Mouse (Mus musculus): ENCODE results near the gene Ets1.

The Ets1 gene

GRCm38 (mm10) chr9:32712383-32712910, 76.4 kb downstream of the Ets1 start:
- DNase-seq (ENCODE audit: low spot score) = no peak

- DNase-seq (ENCODE audit: low spot score) = no peak
Observed at GRCm38 (mm10) chr9:32713106-32713505, 77.1 kb downstream of the Ets1 start.

- DNase-seq (ENCODE audit: low spot score) = no peak
Observed at GRCm38 (mm10) chr9:32713790-32714189, 77.8 kb downstream of the Ets1 start.

- DNase-seq (ENCODE audit: low spot score) = no peak
Observed at GRCm38 (mm10) chr9:32714487-32714886, 78.5 kb downstream of the Ets1 start.

GRCm38 (mm10) chr9:32715806-32716466, 79.9 kb downstream of the Ets1 start:
- no peak for DNase-seq (ENCODE audit: low spot score)

GRCm38 (mm10) chr9:32717268-32717920, 81.4 kb downstream of the Ets1 start:
- no peak for DNase-seq (ENCODE audit: low spot score)

GRCm38 (mm10) chr9:32717931-32718820, 82.2 kb downstream of the Ets1 start:
- DNase-seq (ENCODE audit: low spot score) = no peak

GRCm38 (mm10) chr9:32718868-32719267, 82.8 kb downstream of the Ets1 start:
- no peak for DNase-seq (ENCODE audit: low spot score)

GRCm38 (mm10) chr9:32719941-32720263, 83.9 kb downstream of the Ets1 start:
- DNase-seq (ENCODE audit: low spot score) = no peak

- DNase-seq (ENCODE audit: low spot score) = no peak
Observed at GRCm38 (mm10) chr9:32720264-32721031, 84.4 kb downstream of the Ets1 start.

GRCm38 (mm10) chr9:32721081-32721480, 85.1 kb downstream of the Ets1 start:
- DNase-seq (ENCODE audit: low spot score) = no peak

- no peak for DNase-seq (ENCODE audit: low spot score)
Observed at GRCm38 (mm10) chr9:32722205-32722604, 86.2 kb downstream of the Ets1 start.

- DNase-seq (ENCODE audit: low spot score) = no peak
Observed at GRCm38 (mm10) chr9:32722969-32723368, 86.9 kb downstream of the Ets1 start.

GRCm38 (mm10) chr9:32724131-32724825, 88.3 kb downstream of the Ets1 start:
- no peak for DNase-seq (ENCODE audit: low spot score)

GRCm38 (mm10) chr9:32725902-32726301, 89.9 kb downstream of the Ets1 start:
- no peak for DNase-seq (ENCODE audit: low spot score)

- no peak for DNase-seq (ENCODE audit: low spot score)
Observed at GRCm38 (mm10) chr9:32726595-32726994, 90.6 kb downstream of the Ets1 start.

GRCm38 (mm10) chr9:32727058-32727457, 91.0 kb downstream of the Ets1 start:
- DNase-seq (ENCODE audit: low spot score) = no peak

- no peak for DNase-seq (ENCODE audit: low spot score)
Observed at GRCm38 (mm10) chr9:32728306-32728705, 92.3 kb downstream of the Ets1 start.

- DNase-seq (ENCODE audit: low spot score) = no peak
Observed at GRCm38 (mm10) chr9:32728806-32729205, 92.8 kb downstream of the Ets1 start.

- DNase-seq (ENCODE audit: low spot score) = no peak
Observed at GRCm38 (mm10) chr9:32729207-32729606, 93.2 kb downstream of the Ets1 start.

- no peak for DNase-seq (ENCODE audit: low spot score)
Observed at GRCm38 (mm10) chr9:32730001-32730655, 94.1 kb downstream of the Ets1 start.
